In genomic region chr14:20695761-20696520, GRCm38 (mm10) we compare ENCODE assay signal across 8 mouse cellular contexts. TPM values are rescaled to one million over a fixed set of nuclear protein-coding genes. Genes with fewer than 3 reads are reported as not detected.
DNase-seq lines count a peak whose midpoint lies in the region; ATAC-seq lines count a peak whose summit lies in the region.

No protein-coding gene starts in this region.

- DNase-seq in left cerebral cortex, postnatal 4 days, result peak; percentile 7
- DNase-seq in left cerebral cortex, postnatal 25 days (ENCODE audit: low spot score in 2 of 2), result no peak
- no peak for DNase-seq in heart, embryonic 10.5 days (ENCODE audit: low spot score)
- DNase-seq in frontal cortex, adult 2 months (ENCODE audit: extremely low spot score in 1 of 2, low spot score in 1 of 2), result no peak

- ATAC-seq in limb, embryonic 13.5 days (ENCODE audit: low FRiP score, low read depth), result no peak
- ATAC-seq in neural tube, embryonic 15.5 days (ENCODE audit: low FRiP score), result 0 out of 2 replicates have a peak, but pooled peaks have one; percentile 1
- no peak for ATAC-seq in megakaryocyte-erythroid progenitor cell, adult 5-6 weeks (replicated peaks; ENCODE audit: low FRiP score, low TSS enrichment, poor library complexity, severe bottlenecking)

- 0 out of 2 replicates have a peak overlapping the region, but pooled peaks have one; percentile 13 for H3K27ac ChIP-seq in brown adipose tissue, adult 24 weeks (replicated peaks; ENCODE audit: low read depth, low read length)
- H3K27ac ChIP-seq in heart, embryonic 10.5 days, result peak overlapping the region; percentile 96
- H3K27ac ChIP-seq in limb, embryonic 13.5 days, result peak overlapping the region; percentile 96; the same call in 1 of the 2 replicates
- peak overlapping the region; percentile 99 for H3K27ac ChIP-seq in neural tube, embryonic 15.5 days (replicated peaks)

- WGBS in heart, embryonic 10.5 days, result 15% methylated on average over 27 of the region's 27 CpGs
- 12% methylated on average over 27 of the region's 27 CpGs for WGBS in limb, embryonic 13.5 days
- WGBS in neural tube, embryonic 15.5 days, result 8% methylated on average over 27 of the region's 27 CpGs

- peak overlapping the region; percentile 84 for H3K9ac ChIP-seq in limb, embryonic 13.5 days
- peak overlapping the region; percentile 92 for H3K9ac ChIP-seq in neural tube, embryonic 15.5 days (replicated peaks)

- intact Hi-C loops in left cerebral cortex, postnatal 4 days (cut with DNase I), result no loop called here
- intact Hi-C loops in left cerebral cortex, postnatal 25 days (cut with DNase I), result no loop called here

- peaks cover 3% of the 10 kb centered on the region; the same call in 1 of the 2 replicates for H3K4me1 ChIP-seq in brown adipose tissue, adult 24 weeks (ENCODE audit: control insufficient read depth, insufficient read depth, insufficient read length, low read length)
- peaks cover 54% of the 10 kb centered on the region for H3K4me1 ChIP-seq in heart, embryonic 10.5 days
- H3K4me1 ChIP-seq in limb, embryonic 13.5 days, result peaks cover 53% of the 10 kb centered on the region
- H3K4me1 ChIP-seq in neural tube, embryonic 15.5 days, result peaks cover 62% of the 10 kb centered on the region

- H3K4me2 ChIP-seq in limb, embryonic 13.5 days (replicated peaks), result peak overlapping the region; percentile 80
- peak overlapping the region; percentile 85 for H3K4me2 ChIP-seq in neural tube, embryonic 15.5 days

- H3K4me3 ChIP-seq in brown adipose tissue, adult 24 weeks (ENCODE audit: insufficient read depth, low read depth, low read length), result peak overlapping the region; percentile 98
- H3K4me3 ChIP-seq in heart, embryonic 10.5 days, result peak overlapping the region; percentile 81
- H3K4me3 ChIP-seq in limb, embryonic 13.5 days, result peak overlapping the region; percentile 82
- peak overlapping the region; percentile 95 for H3K4me3 ChIP-seq in neural tube, embryonic 15.5 days (replicated peaks)

- H3K9me3 ChIP-seq in heart, embryonic 10.5 days, result no peaks in the 10 kb centered on the region
- H3K9me3 ChIP-seq in limb, embryonic 13.5 days, result no peaks in the 10 kb centered on the region
- no peaks in the 10 kb centered on the region for H3K9me3 ChIP-seq in neural tube, embryonic 15.5 days (replicated peaks)

- H3K36me3 ChIP-seq in heart, embryonic 10.5 days, result peaks cover 58% of the 10 kb centered on the region
- H3K36me3 ChIP-seq in limb, embryonic 13.5 days, result peaks cover 55% of the 10 kb centered on the region
- peaks cover 37% of the 10 kb centered on the region for H3K36me3 ChIP-seq in neural tube, embryonic 15.5 days

- no peaks in the 10 kb centered on the region for H3K27me3 ChIP-seq in heart, embryonic 10.5 days (ENCODE audit: insufficient read depth, poor library complexity, severe bottlenecking)
- H3K27me3 ChIP-seq in limb, embryonic 13.5 days, result no peaks in the 10 kb centered on the region
- H3K27me3 ChIP-seq in neural tube, embryonic 15.5 days (replicated peaks), result no peaks in the 10 kb centered on the region

RNA-seq across cellular contexts. Expression of gene Fut11, which starts 1.2 kb away (rescaled TPM):
- 10 to 100 TPM; 21.9 to 22.3 TPM for total RNA-seq in left cerebral cortex, postnatal 4 days (2021)
- 10 to 100 TPM; 18.5 to 19.7 TPM for total RNA-seq in left cerebral cortex, postnatal 25 days (2021)
- polyA plus RNA-seq in brown adipose tissue, adult 24 weeks (2012; ENCODE audit: insufficient read depth, insufficient read length, missing spikeins), result 1.6 and 3.3 TPM in 2 replicates
- 18.4 and 19.5 TPM in 2 replicates for polyA plus RNA-seq in heart, embryonic 10.5 days (2016; fragmentation: Nextera tagmentation; extraction: Ambion mirVana)
- polyA plus RNA-seq in limb, embryonic 13.5 days (2015; fragmentation: Nextera tagmentation; extraction: Ambion mirVana), result 27.4 and 28.5 TPM in 2 replicates
- 30.0 and 31.5 TPM in 2 replicates for polyA plus RNA-seq in neural tube, embryonic 15.5 days (2015; fragmentation: Nextera tagmentation; extraction: Ambion mirVana)
- total RNA-seq in megakaryocyte-erythroid progenitor cell, adult 5-6 weeks (2014; fragmentation: Nextera tagmentation), result 6.7 and 8.6 TPM in 2 replicates
- total RNA-seq in megakaryocyte-erythroid progenitor cell, adult 5-6 weeks (2017), result 2.7 and 3.7 TPM in 2 replicates
- polyA plus RNA-seq in frontal cortex, adult 2 months (2012; rRNA removed), result 15.2 and 15.3 TPM in 2 replicates

RNA-seq across cellular contexts. Expression of gene Chchd1, which starts 6.9 kb away (rescaled TPM):
- total RNA-seq in left cerebral cortex, postnatal 4 days (2021), result 10 to 100 TPM; 75.5 to 76.4 TPM
- total RNA-seq in left cerebral cortex, postnatal 25 days (2021), result 10 to 100 TPM; 45.9 to 51.8 TPM
- polyA plus RNA-seq in brown adipose tissue, adult 24 weeks (2012; ENCODE audit: insufficient read depth, insufficient read length, missing spikeins), result 233 and 294 TPM in 2 replicates
- polyA plus RNA-seq in heart, embryonic 10.5 days (2016; fragmentation: Nextera tagmentation; extraction: Ambion mirVana), result 224 and 232 TPM in 2 replicates
- 194 and 196 TPM in 2 replicates for polyA plus RNA-seq in limb, embryonic 13.5 days (2015; fragmentation: Nextera tagmentation; extraction: Ambion mirVana)
- polyA plus RNA-seq in neural tube, embryonic 15.5 days (2015; fragmentation: Nextera tagmentation; extraction: Ambion mirVana), result 173 and 194 TPM in 2 replicates
- total RNA-seq in megakaryocyte-erythroid progenitor cell, adult 5-6 weeks (2014; fragmentation: Nextera tagmentation), result 202 and 239 TPM in 2 replicates
- 102 and 122 TPM in 2 replicates for total RNA-seq in megakaryocyte-erythroid progenitor cell, adult 5-6 weeks (2017)
- polyA plus RNA-seq in frontal cortex, adult 2 months (2012; rRNA removed), result 65.6 and 79.4 TPM in 2 replicates

RNA-seq across cellular contexts. Expression of gene Zswim8, which starts 11.4 kb away (rescaled TPM):
- 100 to 1,000 TPM; 182 to 183 TPM for total RNA-seq in left cerebral cortex, postnatal 4 days (2021)
- total RNA-seq in left cerebral cortex, postnatal 25 days (2021), result 100 to 1,000 TPM; 152 to 155 TPM
- polyA plus RNA-seq in brown adipose tissue, adult 24 weeks (2012; ENCODE audit: insufficient read depth, insufficient read length, missing spikeins), result 22.1 and 28.2 TPM in 2 replicates
- polyA plus RNA-seq in heart, embryonic 10.5 days (2016; fragmentation: Nextera tagmentation; extraction: Ambion mirVana), result 25.9 and 33.1 TPM in 2 replicates
- polyA plus RNA-seq in limb, embryonic 13.5 days (2015; fragmentation: Nextera tagmentation; extraction: Ambion mirVana), result 40.3 and 43.1 TPM in 2 replicates
- polyA plus RNA-seq in neural tube, embryonic 15.5 days (2015; fragmentation: Nextera tagmentation; extraction: Ambion mirVana), result 39.1 and 43.0 TPM in 2 replicates
- total RNA-seq in megakaryocyte-erythroid progenitor cell, adult 5-6 weeks (2014; fragmentation: Nextera tagmentation), result 34.3 and 35.6 TPM in 2 replicates
- 16.5 and 22.0 TPM in 2 replicates for total RNA-seq in megakaryocyte-erythroid progenitor cell, adult 5-6 weeks (2017)
- polyA plus RNA-seq in frontal cortex, adult 2 months (2012; rRNA removed), result 172 and 188 TPM in 2 replicates

RNA-seq across cellular contexts. Expression of gene Sec24c, which starts 21.8 kb away (rescaled TPM):
- 100 to 1,000 TPM; 124 to 151 TPM for total RNA-seq in left cerebral cortex, postnatal 4 days (2021)
- 100 to 1,000 TPM; 110 to 113 TPM for total RNA-seq in left cerebral cortex, postnatal 25 days (2021)
- polyA plus RNA-seq in brown adipose tissue, adult 24 weeks (2012; ENCODE audit: insufficient read depth, insufficient read length, missing spikeins), result 27.2 and 38.4 TPM in 2 replicates
- 101 and 113 TPM in 2 replicates for polyA plus RNA-seq in heart, embryonic 10.5 days (2016; fragmentation: Nextera tagmentation; extraction: Ambion mirVana)
- polyA plus RNA-seq in limb, embryonic 13.5 days (2015; fragmentation: Nextera tagmentation; extraction: Ambion mirVana), result 85.0 and 90.7 TPM in 2 replicates
- 84.3 and 87.4 TPM in 2 replicates for polyA plus RNA-seq in neural tube, embryonic 15.5 days (2015; fragmentation: Nextera tagmentation; extraction: Ambion mirVana)
- total RNA-seq in megakaryocyte-erythroid progenitor cell, adult 5-6 weeks (2014; fragmentation: Nextera tagmentation), result 99.9 and 104 TPM in 2 replicates
- total RNA-seq in megakaryocyte-erythroid progenitor cell, adult 5-6 weeks (2017), result 50.4 and 55.1 TPM in 2 replicates
- 81.0 and 91.9 TPM in 2 replicates for polyA plus RNA-seq in frontal cortex, adult 2 months (2012; rRNA removed)

RNA-seq across cellular contexts. Expression of gene Synpo2l, which starts 27.8 kb away (rescaled TPM):
- total RNA-seq in left cerebral cortex, postnatal 4 days (2021), result under 1 TPM; 0.16 to 0.28 TPM
- under 1 TPM; 0.23 to 0.28 TPM for total RNA-seq in left cerebral cortex, postnatal 25 days (2021)
- 0.63 and 1.8 TPM in 2 replicates for polyA plus RNA-seq in brown adipose tissue, adult 24 weeks (2012; ENCODE audit: insufficient read depth, insufficient read length, missing spikeins)
- 87.0 and 172 TPM in 2 replicates for polyA plus RNA-seq in heart, embryonic 10.5 days (2016; fragmentation: Nextera tagmentation; extraction: Ambion mirVana)
- 19.6 and 20.8 TPM in 2 replicates for polyA plus RNA-seq in limb, embryonic 13.5 days (2015; fragmentation: Nextera tagmentation; extraction: Ambion mirVana)
- 1.4 and 2.4 TPM in 2 replicates for polyA plus RNA-seq in neural tube, embryonic 15.5 days (2015; fragmentation: Nextera tagmentation; extraction: Ambion mirVana)
- total RNA-seq in megakaryocyte-erythroid progenitor cell, adult 5-6 weeks (2014; fragmentation: Nextera tagmentation), result not detected in 2 replicates
- total RNA-seq in megakaryocyte-erythroid progenitor cell, adult 5-6 weeks (2017), result 0.05 and 0.46 TPM in 2 replicates
- polyA plus RNA-seq in frontal cortex, adult 2 months (2012; rRNA removed), result 0.29 and 0.40 TPM in 2 replicates

Comparison
In these comparisons a context has a peak if more than half of its experiments do, and no peak if none do; other contexts are left out.
1. H3K27ac ChIP-seq: peak in every context shown above with its lines; median percentile 99 in neural tube, embryonic 15.5 days; 96 in heart, embryonic 10.5 days; 96 in limb, embryonic 13.5 days; 13 in brown adipose tissue, adult 24 weeks.